Mouse (Mus musculus): ENCODE measurements around the gene Smpx. TPM values are rescaled to one million over a fixed set of nuclear protein-coding genes. Genes with fewer than 3 reads are reported as not detected.

Gene Smpx
- polyA plus RNA-seq, 1 experiment, result 0.09 TPM

DNA sequence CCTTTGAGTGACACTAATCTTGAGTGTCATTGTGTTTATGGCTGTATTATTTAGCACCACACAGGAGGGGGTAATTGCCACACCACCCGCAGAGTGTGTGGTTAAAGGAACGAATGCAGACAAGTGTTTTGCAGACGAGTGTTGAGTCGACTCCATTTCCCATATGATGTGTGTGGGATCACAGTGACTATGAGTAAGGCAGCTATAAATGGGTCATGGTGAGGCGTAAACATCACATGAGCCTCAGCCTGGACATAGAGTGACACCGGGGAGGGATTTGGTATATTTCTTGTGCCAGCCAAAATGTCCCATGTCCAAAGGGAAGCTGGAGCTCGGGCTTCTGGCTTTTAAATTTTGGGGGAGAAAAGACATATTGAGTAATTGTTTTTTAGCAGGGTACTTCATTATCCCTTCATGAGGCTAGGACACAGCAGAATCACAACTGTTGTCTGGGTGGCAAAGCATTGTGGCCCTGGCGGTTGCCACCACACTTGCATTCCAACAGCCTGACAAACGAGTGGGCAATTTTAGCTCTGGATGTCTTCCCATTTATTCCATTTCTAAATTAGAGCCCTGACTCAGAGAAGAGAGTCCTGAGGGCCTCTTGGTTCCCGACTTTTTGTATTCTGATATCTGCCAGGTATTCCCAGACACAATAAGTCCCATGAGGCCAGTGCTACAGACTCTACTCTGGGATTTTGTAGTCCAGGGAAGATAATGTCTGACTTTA lies 49.3 kb downstream of the Smpx start:
- Histone ChIP-seq H3ac (ENCODE audit: control insufficient read depth, insufficient read length, low read depth) (no peak overlapping the region), H3K36me3 (ENCODE audit: control insufficient read depth, insufficient read depth) (no peaks in the 10 kb centered on the region), H3K27me3 (ENCODE audit: control insufficient read depth, insufficient read depth, insufficient read length) (no peaks in the 10 kb centered on the region), H3K79me3 (ENCODE audit: low read depth) (no peaks in the 10 kb centered on the region), H3K79me2 (ENCODE audit: control insufficient read depth, insufficient read depth) (no peaks in the 10 kb centered on the region), H3K4me3 (ENCODE audit: insufficient read depth, poor library complexity, severe bottlenecking) (no peak overlapping the region)
- TF ChIP-seq FOSL1 (IDR thresholded peaks at IDR 0.05; ENCODE audit: insufficient read depth, low read length, poor library complexity, severe bottlenecking) (no peak), CTCF (IDR thresholded peaks at IDR 0.05; ENCODE audit: control insufficient read depth, insufficient read depth, insufficient read length) (no peak), MYOD1 (IDR thresholded peaks at IDR 0.05; ENCODE audit: control insufficient read depth, insufficient read length, low read depth) (no peak), MYOG (IDR thresholded peaks at IDR 0.05; ENCODE audit: control insufficient read depth, extremely low read depth, insufficient read length) (no peak), CEBPB (IDR thresholded peaks at IDR 0.05; ENCODE audit: low read depth) (no peak), USF1 (IDR thresholded peaks at IDR 0.05; ENCODE audit: low read depth) (no peak), MAX (IDR thresholded peaks at IDR 0.05) (no peak)

GRCm38 (mm10) chrX:157754559-157754958 lies 55.8 kb downstream of the Smpx start:
- Histone ChIP-seq H3K36me3 (ENCODE audit: control insufficient read depth, insufficient read depth) (no peaks in the 10 kb centered on the region), H3K79me3 (ENCODE audit: low read depth) (no peaks in the 10 kb centered on the region), H3K79me2 (ENCODE audit: control insufficient read depth, insufficient read depth) (no peaks in the 10 kb centered on the region), H3K4me3 (ENCODE audit: insufficient read depth, poor library complexity, severe bottlenecking) (no peak overlapping the region), H3K27me3 (ENCODE audit: control insufficient read depth, insufficient read depth, insufficient read length) (no peaks in the 10 kb centered on the region), H3ac (ENCODE audit: control insufficient read depth, insufficient read length, low read depth) (no peak overlapping the region)
- TF ChIP-seq MYOG (IDR thresholded peaks at IDR 0.05; ENCODE audit: control insufficient read depth, extremely low read depth, insufficient read length) (no peak), CTCF (IDR thresholded peaks at IDR 0.05; ENCODE audit: control insufficient read depth, insufficient read depth, insufficient read length) (no peak), MYOD1 (IDR thresholded peaks at IDR 0.05; ENCODE audit: control insufficient read depth, insufficient read length, low read depth) (no peak), MAX (IDR thresholded peaks at IDR 0.05) (no peak), FOSL1 (IDR thresholded peaks at IDR 0.05; ENCODE audit: insufficient read depth, low read length, poor library complexity, severe bottlenecking) (no peak), USF1 (IDR thresholded peaks at IDR 0.05; ENCODE audit: low read depth) (no peak), CEBPB (IDR thresholded peaks at IDR 0.05; ENCODE audit: low read depth) (no peak)

DNA sequence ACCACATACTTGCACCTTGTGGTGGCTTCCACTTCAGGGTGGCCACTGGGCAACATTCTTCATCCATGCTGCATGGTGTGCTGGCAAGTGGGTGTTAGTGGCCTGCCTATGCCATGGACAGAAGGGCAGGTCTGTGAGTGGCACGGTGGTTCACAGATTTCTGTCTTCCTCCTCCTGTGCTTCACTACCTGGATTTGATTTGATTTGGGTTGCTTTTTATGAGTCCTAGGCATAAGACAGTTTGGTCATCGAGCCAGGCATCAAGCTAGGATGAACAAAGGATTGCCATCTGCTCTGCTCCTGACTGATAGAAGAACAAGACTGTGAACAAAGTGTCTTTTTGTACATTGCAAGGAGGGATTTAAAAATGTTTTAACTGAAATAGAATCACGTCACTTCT lies 63.8 kb downstream of the Smpx start:
- Histone ChIP-seq H3K27me3 (ENCODE audit: control insufficient read depth, insufficient read depth, insufficient read length) (no peaks in the 10 kb centered on the region), H3K4me3 (ENCODE audit: insufficient read depth, poor library complexity, severe bottlenecking) (no peak overlapping the region), H3K79me2 (ENCODE audit: control insufficient read depth, insufficient read depth) (no peaks in the 10 kb centered on the region), H3ac (ENCODE audit: control insufficient read depth, insufficient read length, low read depth) (no peak overlapping the region), H3K36me3 (ENCODE audit: control insufficient read depth, insufficient read depth) (no peaks in the 10 kb centered on the region), H3K79me3 (ENCODE audit: low read depth) (no peaks in the 10 kb centered on the region)
- TF ChIP-seq USF1 (IDR thresholded peaks at IDR 0.05; ENCODE audit: low read depth) (no peak), FOSL1 (IDR thresholded peaks at IDR 0.05; ENCODE audit: insufficient read depth, low read length, poor library complexity, severe bottlenecking) (no peak), CEBPB (IDR thresholded peaks at IDR 0.05; ENCODE audit: low read depth) (no peak), MAX (IDR thresholded peaks at IDR 0.05) (no peak), MYOG (IDR thresholded peaks at IDR 0.05; ENCODE audit: control insufficient read depth, extremely low read depth, insufficient read length) (no peak), MYOD1 (IDR thresholded peaks at IDR 0.05; ENCODE audit: control insufficient read depth, insufficient read length, low read depth) (no peak), CTCF (IDR thresholded peaks at IDR 0.05; ENCODE audit: control insufficient read depth, insufficient read depth, insufficient read length) (no peak)

GRCm38 (mm10) chrX:157801669-157802068 lies 103.0 kb downstream of the Smpx start:
- H3ac ChIP-seq (ENCODE audit: control insufficient read depth, insufficient read length, low read depth), result no peak overlapping the region
- H3K27me3 ChIP-seq (ENCODE audit: control insufficient read depth, insufficient read depth, insufficient read length), result no peaks in the 10 kb centered on the region
- no peaks in the 10 kb centered on the region for H3K79me2 ChIP-seq (ENCODE audit: control insufficient read depth, insufficient read depth)
- H3K4me3 ChIP-seq (ENCODE audit: insufficient read depth, poor library complexity, severe bottlenecking), result no peak overlapping the region
- H3K36me3 ChIP-seq (ENCODE audit: control insufficient read depth, insufficient read depth), result no peaks in the 10 kb centered on the region
- no peak for TF ChIP-seq MAX (IDR thresholded peaks at IDR 0.05)
- TF ChIP-seq FOSL1 (IDR thresholded peaks at IDR 0.05; ENCODE audit: insufficient read depth, low read length, poor library complexity, severe bottlenecking), result no peak
- no peak for TF ChIP-seq CEBPB (IDR thresholded peaks at IDR 0.05; ENCODE audit: low read depth)
- no peak for TF ChIP-seq USF1 (IDR thresholded peaks at IDR 0.05; ENCODE audit: low read depth)
- TF ChIP-seq MYOD1 (IDR thresholded peaks at IDR 0.05; ENCODE audit: control insufficient read depth, insufficient read length, low read depth), result no peak
- no peak for TF ChIP-seq CTCF (IDR thresholded peaks at IDR 0.05; ENCODE audit: control insufficient read depth, insufficient read depth, insufficient read length)
- TF ChIP-seq MYOG (IDR thresholded peaks at IDR 0.05; ENCODE audit: control insufficient read depth, extremely low read depth, insufficient read length), result no peak
- H3K79me3 ChIP-seq (ENCODE audit: low read depth), result no peaks in the 10 kb centered on the region

Other genes with a start within 250 kb of the Smpx start
- 39.1 TPM for gene Sms, start 206.6 kb upstream of the Smpx start, polyA plus RNA-seq (2012; fragmentation: generic; extraction: Trizol)
- 0.77 TPM for gene Yy2, start 129.9 kb upstream of the Smpx start, polyA plus RNA-seq (2012; fragmentation: generic; extraction: Trizol)
- gene Mbtps2, start 100.2 kb upstream of the Smpx start, polyA plus RNA-seq (2012; fragmentation: generic; extraction: Trizol), result 7.2 TPM
- not detected for gene Klhl34, start 119.5 kb downstream of the Smpx start, polyA plus RNA-seq (2012; fragmentation: generic; extraction: Trizol)

Data from C2C12 (cell line).